Mouse (Mus musculus): ENCODE measurements around the gene Atp6v1d.

GRCm38 (mm10) chr12:78910684-78911461 lies 49.4 kb upstream of the Atp6v1d start:
- TF ChIP-seq CHD2 (IDR thresholded peaks at IDR 0.05; ENCODE audit: low read depth, low read length) (no peak), HCFC1 (IDR thresholded peaks at IDR 0.05; ENCODE audit: borderline replicate concordance, insufficient read depth, low read length) (no peak), MAFK (IDR thresholded peaks at IDR 0.05; ENCODE audit: insufficient read depth, low read depth, low read length) (no peak), ZNF384 (IDR thresholded peaks at IDR 0.05; ENCODE audit: low read depth, low read length) (no peak)

Measured in ES-E14 (cell line).